Mouse (Mus musculus) ES-E14 (cell line): Measurements from ENCODE around the gene Bag6. TPM values are rescaled to one million over a fixed set of nuclear protein-coding genes. Genes with fewer than 3 reads are reported as not detected.
A peak's percentile ranks its signal among the peaks of the same experiment; 100 is the strongest.

Experiments
- DNase-seq: peaks from one replicate; pipeline ENCODE4 v3.0.0-alpha.2; 2013; ENCODE audit warnings: low read depth, low spot score
- H3K27ac ChIP-seq: 2 replicates; pipeline ENCODE4 v1.5.1; 2012; ENCODE audit warnings: low read depth, mild to moderate bottlenecking, low read length, moderate library complexity, mixed read lengths; ENCODE audit not compliant: poor library complexity, insufficient read depth, severe bottlenecking
- H3K36me3 ChIP-seq: 2 replicates; pipeline ENCODE4 v1.6.1; 2012; ENCODE audit warnings: mild to moderate bottlenecking, low read length, moderate library complexity, mixed read lengths; ENCODE audit not compliant: control insufficient read depth, poor library complexity, insufficient read depth, severe bottlenecking
- H3K4me1 ChIP-seq, 2 experiments: fragments of 150-350 bp in 1 of 2; sonication (generic) in 1 of 2; 2 replicates each; pipeline ENCODE4 v1.6.1; 2012; ENCODE audit warnings: low read length in 2 of 2, mild to moderate bottlenecking in 1 of 2, mixed read lengths in 1 of 2; ENCODE audit not compliant: control insufficient read depth in 2 of 2, insufficient read depth in 2 of 2, poor library complexity in 1 of 2
- H3K4me3 ChIP-seq, 2 experiments: fragments of 150-350 bp in 1 of 2; sonication (generic) in 1 of 2; 2 replicates each; pipeline ENCODE4 v1.5.1; 2012; ENCODE audit warnings: low read length in 2 of 2, low read depth in 1 of 2, mild to moderate bottlenecking in 1 of 2, mixed read lengths in 1 of 2; ENCODE audit not compliant: insufficient read depth in 1 of 2, poor library complexity in 1 of 2, severe bottlenecking in 1 of 2
- H3K9ac ChIP-seq: 2 replicates; pipeline ENCODE4 v1.6.1; 2012; ENCODE audit warnings: low read depth, mild to moderate bottlenecking, low read length, mixed read lengths; ENCODE audit not compliant: poor library complexity, insufficient read depth, severe bottlenecking
- H3K9me3 ChIP-seq: fragments of 150-350 bp; sonication (generic); 2 replicates; pipeline ENCODE4 v1.6.1; 2012; ENCODE audit warnings: low read depth, mild to moderate bottlenecking, low read length; ENCODE audit not compliant: control insufficient read depth, insufficient read depth
- CHD2 ChIP-seq: IDR thresholded peaks from 2 replicates; pipeline ENCODE4 v1.6.1; 2014; ENCODE audit warnings: mild to moderate bottlenecking, low read depth, low read length, inconsistent platforms
- HCFC1 ChIP-seq: IDR thresholded peaks from 2 replicates; pipeline ENCODE4 v1.6.1; 2012; ENCODE audit warnings: low read length, inconsistent platforms, borderline replicate concordance; ENCODE audit not compliant: insufficient read depth
- MAFK ChIP-seq: IDR thresholded peaks from 2 replicates; pipeline ENCODE4 v1.6.1; 2014; ENCODE audit warnings: mild to moderate bottlenecking, low read depth, low read length, inconsistent platforms; ENCODE audit not compliant: insufficient read depth
- ZC3H11A ChIP-seq: IDR thresholded peaks from 2 replicates; pipeline ENCODE4 v1.6.1; 2012; ENCODE audit warnings: low read depth, mild to moderate bottlenecking, inconsistent platforms, low read length, borderline replicate concordance
- ZNF384 ChIP-seq: IDR thresholded peaks from 2 replicates; pipeline ENCODE4 v1.6.1; 2012; ENCODE audit warnings: low read depth, low read length, inconsistent platforms
- in situ Hi-C, 2 experiments: fragments of 600-800 bp; cut with MboI; formaldehyde crosslinking; loops; one replicate each; pipeline ENCODE4 v1.15.1; 2025; ENCODE audit warnings: low sequenced_read_pairs in 2 of 2, inconsistent platforms in 1 of 2; ENCODE audit not compliant: unreplicated experiment in 2 of 2
- total RNA-seq: library from RNA; depleted of rRNA; stranded (reverse); fragments of 300-350 nt; gene quantifications from 2 replicates; pipeline ENCODE4 v1.2.3, GENCODE M21; 2012

The Bag6 gene
- total RNA-seq, 1 experiment: 208 TPM

- Histone ChIP-seq H3K4me1 (peaks cover 0 to 9% of the 10 kb centered on the region in 2 experiments; a peak in 1 of 4 replicates), H3K4me3 (no peak overlapping the region), H3K36me3 (peaks cover 18% of the 10 kb centered on the region; the same call in 1 of the 2 replicates), H3K9me3 (no peaks in the 10 kb centered on the region), H3K9ac (no peak overlapping the region), H3K27ac (no peak overlapping the region)
- no peak for DNase-seq
- no peak for TF ChIP-seq ZNF384
- no peak for TF ChIP-seq ZC3H11A
- TF ChIP-seq CHD2: no peak
- no peak for TF ChIP-seq HCFC1
- no peak for TF ChIP-seq MAFK
- in situ Hi-C loops: loop anchor here in 1 of 2 experiments (25.0 kb wide), 1 partner anchor 91 kb away; the partner anchor contains the start of genes Vars and Vwa7
Measured at GRCm38 (mm10) chr17:35103221-35103690, 31.7 kb upstream of the Bag6 start.

DNA sequence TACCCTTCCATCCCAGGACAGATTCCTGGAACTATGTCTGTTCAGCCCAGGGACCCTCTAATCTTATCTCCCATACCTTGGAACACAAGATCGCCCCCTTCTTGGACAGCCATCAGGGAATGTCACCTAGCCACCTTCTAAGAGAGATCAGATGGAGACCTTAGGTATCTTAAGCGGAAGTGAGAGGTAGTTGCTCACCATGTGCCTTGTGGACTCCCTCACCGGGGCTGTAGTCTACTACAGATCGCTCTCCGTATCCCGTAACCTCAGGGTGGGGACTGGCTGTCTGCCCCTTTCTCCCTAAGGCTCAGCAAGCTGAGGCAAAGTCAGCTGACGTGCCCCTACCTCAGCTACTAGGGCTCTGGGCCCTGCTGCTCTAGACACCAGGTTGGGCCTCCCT is 30.9 kb upstream of the Bag6 start:
- no peak overlapping the region for H3K9ac ChIP-seq
- no peaks in the 10 kb centered on the region for H3K9me3 ChIP-seq
- no peak for DNase-seq
- TF ChIP-seq ZNF384 (no peak), HCFC1 (no peak), ZC3H11A (no peak), CHD2 (no peak), MAFK (no peak)
- H3K4me1 ChIP-seq: peaks cover 0 to 9% of the 10 kb centered on the region in 2 experiments; a peak in 1 of 4 replicates
- no peak overlapping the region for H3K4me3 ChIP-seq
- in situ Hi-C loops: loop anchor here in 1 of 2 experiments (25.0 kb wide), 1 partner anchor 92 kb away; the partner anchor contains the start of genes Vars and Vwa7
- peaks cover 14% of the 10 kb centered on the region; the same call in 1 of the 2 replicates for H3K36me3 ChIP-seq
- no peak overlapping the region for H3K27ac ChIP-seq

DNA sequence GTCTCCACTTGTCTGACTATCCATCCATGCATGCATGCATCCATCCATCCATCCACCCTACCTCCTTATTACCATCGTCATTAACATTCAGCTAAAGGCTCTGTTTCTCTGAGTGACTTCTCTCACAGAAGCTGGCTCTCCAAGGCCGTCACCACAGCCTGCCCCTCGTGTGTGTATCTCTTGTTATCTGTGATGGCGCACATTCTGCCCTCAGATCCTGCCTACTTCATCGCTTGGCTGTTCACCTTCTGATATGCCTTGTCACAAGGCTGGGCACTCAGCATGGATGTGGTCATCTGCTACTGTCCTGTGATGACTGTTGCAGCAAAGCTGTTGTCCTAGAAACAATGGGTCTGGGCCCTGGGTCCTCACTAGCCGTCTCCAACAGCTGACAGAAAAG is 30.2 kb upstream of the Bag6 start:
- Histone ChIP-seq H3K27ac (no peak overlapping the region), H3K9me3 (no peaks in the 10 kb centered on the region), H3K9ac (no peak overlapping the region), H3K4me1 (peaks cover 0 to 7% of the 10 kb centered on the region in 2 experiments; a peak in 1 of 4 replicates), H3K4me3 (no peak overlapping the region), H3K36me3 (peaks cover 14% of the 10 kb centered on the region; the same call in 1 of the 2 replicates)
- in situ Hi-C loops: loop anchor here in 1 of 2 experiments (25.0 kb wide), 1 partner anchor 92 kb away; the partner anchor contains the start of genes Vars and Vwa7
- DNase-seq: no peak
- TF ChIP-seq HCFC1: no peak
- no peak for TF ChIP-seq ZC3H11A
- no peak for TF ChIP-seq CHD2
- no peak for TF ChIP-seq MAFK
- no peak for TF ChIP-seq ZNF384

DNA sequence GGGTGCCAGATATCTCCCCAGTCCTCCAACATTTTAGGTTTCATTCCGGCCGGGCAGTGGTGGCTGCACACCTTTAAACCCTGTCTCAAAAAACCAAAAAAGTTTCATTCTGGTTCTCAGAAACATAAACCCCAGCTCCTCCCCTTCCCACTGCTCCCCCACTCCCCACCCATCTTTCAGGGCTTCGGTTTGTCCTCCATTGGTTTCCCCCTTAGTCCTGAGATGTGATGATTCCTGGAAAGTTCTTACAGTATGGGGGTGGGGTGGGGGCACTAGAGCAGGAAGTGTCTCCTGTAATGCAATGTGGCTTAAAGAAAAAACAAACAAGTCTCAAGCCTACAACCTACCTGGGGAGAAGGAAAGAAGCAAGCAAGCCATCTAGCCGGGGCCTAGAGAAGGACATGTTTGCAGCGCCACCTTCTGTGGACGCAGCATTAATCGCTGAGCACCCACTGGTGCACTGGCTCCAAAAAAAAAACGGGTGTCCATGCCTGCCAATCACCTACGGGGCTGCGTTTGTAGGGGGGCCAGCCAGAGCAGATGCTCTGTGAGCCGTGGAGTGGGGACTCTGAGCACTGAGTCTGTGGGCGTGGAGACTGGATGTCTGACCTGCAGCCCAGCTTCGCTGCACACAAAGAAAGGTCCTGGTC is 29.1 kb upstream of the Bag6 start:
- no peak overlapping the region; a peak in 1 of 4 replicates for H3K4me3 ChIP-seq
- H3K36me3 ChIP-seq: peaks cover 12% of the 10 kb centered on the region; the same call in 1 of the 2 replicates
- no peak overlapping the region for H3K27ac ChIP-seq
- no peak overlapping the region for H3K9ac ChIP-seq
- peaks cover 0 to 3% of the 10 kb centered on the region in 2 experiments; a peak in 1 of 4 replicates for H3K4me1 ChIP-seq
- TF ChIP-seq ZNF384 (peak; percentile 62), MAFK (no peak)
- no peaks in the 10 kb centered on the region for H3K9me3 ChIP-seq
- in situ Hi-C loops: loop anchor here in 1 of 2 experiments (25.0 kb wide), 1 partner anchor 94 kb away; the partner anchor contains the start of genes Vars and Vwa7
- DNase-seq: no peak
